Mouse (Mus musculus): ENCODE measurements around the gene Mpzl2.

- no peak; the same call in 1 of the 2 replicates for TF ChIP-seq POLR2A (IDR thresholded peaks at IDR 0.05; ENCODE audit: low read depth, low read length)
- TF ChIP-seq CTCF (IDR thresholded peaks at IDR 0.05; ENCODE audit: extremely low read depth, insufficient read depth, insufficient read length, insufficient replicate concordance), result no peak
Measured at GRCm38 (mm10) chr9:45008342-45008741, 31.3 kb upstream of the Mpzl2 start.
